12 mouse cellular contexts compared by ENCODE assay signal in the genomic region with DNA sequence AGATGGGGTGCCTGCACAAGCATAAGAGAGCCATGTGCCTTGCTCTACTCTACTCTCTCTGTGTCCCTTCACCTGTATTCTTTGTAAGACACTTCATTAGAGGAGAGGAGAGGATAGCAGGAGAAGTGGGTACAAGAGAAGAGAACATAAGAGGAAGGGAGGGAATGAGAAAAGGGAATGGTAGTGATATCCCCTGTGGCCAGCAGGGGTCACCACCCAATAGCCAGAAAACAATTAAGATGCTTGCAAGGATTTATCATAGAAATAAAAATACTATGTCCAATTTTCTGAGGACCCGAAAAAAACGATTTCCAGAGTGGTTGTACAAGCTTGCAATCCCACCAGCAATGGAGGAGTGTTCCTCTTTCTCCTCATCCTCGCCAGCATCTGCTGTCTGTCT. TPM values are rescaled to one million over a fixed set of nuclear protein-coding genes. Genes with fewer than 3 reads are reported as not detected.
DNase-seq lines count a peak whose midpoint lies in the region.
"Had no signal": no experiment of that assay in that cellular context is flagged by ENCODE, and none has a peak within 500 bp of the region (broad histone marks: within the 10 kb centered on the region; RNA-seq: fewer than 3 reads in every experiment).

No protein-coding gene starts in this region.

- 34% methylated on average over 3 of the region's 3 CpGs for WGBS in large intestine, adult 2 months

- peak; percentile 12 to 31 for DNase-seq in adrenal gland, adult 18-20 months (ENCODE audit: low spot score in 2 of 2)
- no peak for DNase-seq in adrenal gland, postnatal 4 days (ENCODE audit: low spot score in 2 of 2)
- peak; percentile 13 to 17 for DNase-seq in layer of hippocampus, postnatal 10 days (ENCODE audit: low spot score in 2 of 2)
- no peak for DNase-seq in layer of hippocampus, postnatal 14 days (ENCODE audit: low spot score in 2 of 2)
- DNase-seq in ZHBTc4 (ENCODE audit: low read depth, low spot score): peak; percentile 35
- DNase-seq in large intestine, adult 2 months (ENCODE audit: low read depth, low spot score): peak; percentile 4
- DNase-seq in yolk sac, embryonic 10.5 days (ENCODE audit: low spot score): no peak
- no peak for DNase-seq in left cerebral cortex, adult 11 months (ENCODE audit: low spot score)

RNA-seq across cellular contexts. Expression of gene Mmp8, which starts 3.9 kb away (rescaled TPM):
- total RNA-seq in adrenal gland, adult 18-20 months (2021): under 1 TPM in 1 of 2 experiments, not detected in 1; 0.23 TPM
- 1 to 10 TPM in 1 of 2 experiments, under 1 TPM in 1; 0.81 to 2.9 TPM for total RNA-seq in adrenal gland, postnatal 4 days (2021)
- not detected for total RNA-seq in layer of hippocampus, postnatal 10 days (2021)
- not detected for total RNA-seq in layer of hippocampus, postnatal 14 days (2021)
- polyA plus RNA-seq in large intestine, adult 2 months (2012; rRNA removed): 0.04 TPM in 1 of 2 replicates, not detected in the other
- polyA plus RNA-seq: C2C12; erythroblast, embryonic 14.5 days; small intestine, adult 2 months had no signal

RNA-seq across cellular contexts. Expression of gene Mmp27, which starts 16.8 kb away (rescaled TPM):
- 1 to 10 TPM in 1 of 2 experiments, under 1 TPM in 1; 0.61 to 8.8 TPM for total RNA-seq in adrenal gland, adult 18-20 months (2021)
- under 1 TPM in 1 of 2 experiments, not detected in 1; 0.17 TPM for total RNA-seq in adrenal gland, postnatal 4 days (2021)
- not detected for total RNA-seq in layer of hippocampus, postnatal 10 days (2021)
- total RNA-seq in layer of hippocampus, postnatal 14 days (2021): not detected
- polyA plus RNA-seq in large intestine, adult 2 months (2012; rRNA removed): not detected in 2 replicates
- polyA plus RNA-seq: C2C12; erythroblast, embryonic 14.5 days; limb, embryonic 13.5 days; small intestine, adult 2 months had no signal

RNA-seq across cellular contexts. Expression of gene Mmp10, which starts 52.2 kb away (rescaled TPM):
- total RNA-seq in adrenal gland, adult 18-20 months (2021): not detected
- not detected for total RNA-seq in adrenal gland, postnatal 4 days (2021)
- not detected for total RNA-seq in layer of hippocampus, postnatal 10 days (2021)
- total RNA-seq in layer of hippocampus, postnatal 14 days (2021): not detected
- 10.5 and 14.3 TPM in 2 replicates for polyA plus RNA-seq in large intestine, adult 2 months (2012; rRNA removed)
- polyA plus RNA-seq: erythroblast, embryonic 14.5 days; limb, embryonic 13.5 days had no signal

Comparison
In these comparisons a context has a peak if more than half of its experiments do, and no peak if none do; other contexts are left out.
1. DNase-seq: peak in adrenal gland, adult 18-20 months (2 of 2), layer of hippocampus, postnatal 10 days (2 of 2), ZHBTc4 (single experiment) and large intestine, adult 2 months (single experiment); none in adrenal gland, postnatal 4 days (0 of 2), layer of hippocampus, postnatal 14 days (0 of 2), yolk sac, embryonic 10.5 days (single experiment) and left cerebral cortex, adult 11 months (single experiment).